Mouse (Mus musculus): ENCODE data around the gene Sin3b.
"Not testable (repeated sequence)": the region's sequence is repeated elsewhere in the genome, so short reads cannot be mapped to it uniquely, and the experiment has no call there.

The Sin3b gene

DNA sequence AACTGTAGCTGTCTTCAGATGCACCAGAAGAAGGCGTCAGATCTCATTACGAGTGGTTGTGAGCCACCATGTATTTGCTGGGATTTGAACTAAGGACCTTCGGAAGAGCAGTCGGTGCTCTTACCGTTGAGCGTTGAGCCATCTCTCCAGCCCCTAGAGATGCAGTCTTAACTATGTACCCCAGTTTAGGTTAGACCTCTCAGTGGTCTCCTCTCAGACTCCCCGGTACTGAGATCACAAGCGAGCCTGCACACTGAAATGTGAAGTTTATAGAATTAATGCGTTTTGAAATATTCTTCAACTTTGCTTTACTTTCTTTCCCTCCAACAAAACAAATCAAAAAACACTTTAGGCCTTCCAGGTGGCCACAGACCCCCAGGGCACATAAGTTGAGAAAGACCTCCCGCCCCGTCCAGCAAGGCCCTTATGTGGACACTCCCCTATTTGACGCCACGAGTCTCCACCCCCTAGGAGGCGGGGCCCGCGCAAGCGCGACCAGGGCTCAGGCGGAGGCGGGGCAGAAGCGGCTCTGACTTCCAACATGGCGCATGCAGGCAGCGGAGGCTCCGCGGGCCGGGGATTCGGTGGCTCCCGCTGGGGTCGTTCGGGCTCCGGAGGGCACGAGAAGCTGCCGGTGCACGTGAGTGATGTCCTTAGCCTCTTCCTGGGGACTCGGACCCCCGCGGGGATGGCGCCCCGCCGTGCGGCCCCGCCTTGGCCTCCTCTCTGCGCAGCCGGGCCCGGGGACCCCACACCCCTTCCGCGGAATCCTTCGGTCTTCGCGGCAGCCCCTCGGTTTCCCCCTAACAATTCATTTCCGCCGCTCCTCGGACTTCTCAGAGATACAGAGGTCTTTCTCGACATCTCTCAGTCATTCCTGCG lies at the start of gene Sin3b:
Sin3b (plus strand) TSS at position 517 of the 882 bp plus-strand sequence.
- DNase-seq, result peak; percentile 90

DNA sequence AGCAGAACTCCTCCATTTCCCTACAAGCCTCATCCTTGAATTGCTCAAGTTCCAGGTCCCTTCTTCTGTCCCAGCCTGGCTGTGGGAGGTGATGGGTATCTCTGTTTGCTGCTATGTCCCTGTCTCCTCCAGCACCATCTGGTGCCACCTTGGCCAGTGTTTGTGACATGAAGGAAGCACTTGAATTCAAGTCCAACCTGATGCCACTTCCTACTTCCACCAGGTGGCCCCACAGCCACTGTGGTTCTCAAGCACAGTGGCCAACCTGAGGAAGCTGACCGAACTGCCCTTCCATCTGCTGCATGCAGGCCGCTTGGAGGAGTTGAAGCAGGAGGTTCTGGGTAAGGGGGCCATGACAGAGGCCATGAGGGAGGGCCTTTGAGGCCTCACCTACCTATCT lies 48.9 kb upstream of the Sin3b start:
- DNase-seq, result no peak

DNA sequence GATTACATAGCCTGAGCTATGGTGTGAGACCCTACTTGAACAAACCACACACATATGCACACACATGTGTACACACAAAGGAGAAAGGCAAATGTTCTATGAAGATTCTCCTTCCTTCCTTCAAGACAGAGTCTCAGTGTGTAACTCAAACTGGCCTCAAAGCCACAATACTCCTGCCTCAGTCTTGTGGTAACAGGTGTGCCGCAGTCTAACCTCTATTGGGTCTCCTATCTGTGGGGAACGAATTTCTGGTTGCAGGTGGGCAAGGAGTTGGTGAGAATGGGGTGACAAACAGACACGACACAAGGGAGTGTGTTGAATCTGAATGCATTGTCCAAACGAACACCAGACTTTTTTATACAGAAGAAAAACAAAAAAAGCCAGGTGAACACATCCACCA lies 46.6 kb upstream of the Sin3b start:
- peak; percentile 19 to 66 for DNase-seq

DNA sequence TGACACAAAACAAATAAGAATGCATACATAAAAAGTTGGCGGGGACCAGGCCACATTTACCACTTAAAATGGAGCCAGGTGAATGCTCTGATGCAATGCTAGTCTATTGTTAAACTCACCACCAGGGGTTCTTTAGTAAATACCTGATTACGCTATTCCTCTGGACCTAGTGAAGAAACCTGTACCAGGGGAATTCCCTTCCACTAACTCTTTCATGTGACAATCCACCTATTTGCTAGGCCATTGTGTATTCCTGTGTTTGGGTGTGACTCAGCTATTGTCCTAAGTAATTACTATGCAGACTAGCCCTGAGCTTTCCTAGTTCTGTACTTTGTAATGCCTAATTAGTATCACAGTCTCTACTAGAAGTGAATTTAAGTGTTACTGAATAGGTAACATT lies 46.2 kb upstream of the Sin3b start:
- not testable (repeated sequence) for DNase-seq

DNA sequence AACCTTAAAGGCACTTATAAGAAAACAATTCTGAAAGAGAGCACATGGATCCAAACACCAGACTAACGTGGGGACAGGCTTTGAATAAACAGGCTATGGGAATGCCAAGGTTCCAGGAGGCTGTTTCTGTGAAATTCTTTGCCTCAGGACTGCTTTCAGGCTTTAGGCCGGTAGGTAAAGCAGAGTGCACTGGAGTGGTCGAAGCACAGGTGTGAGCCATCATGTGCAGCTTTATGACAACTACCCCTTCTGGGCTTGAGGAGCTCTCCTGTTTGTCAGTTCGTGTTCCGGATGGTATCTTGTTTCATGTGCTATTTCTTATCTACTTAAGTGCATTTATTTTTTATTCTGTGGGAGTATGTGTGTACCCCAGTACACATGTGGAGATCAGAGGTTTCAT lies 45.8 kb upstream of the Sin3b start:
- DNase-seq, result no peak

DNA sequence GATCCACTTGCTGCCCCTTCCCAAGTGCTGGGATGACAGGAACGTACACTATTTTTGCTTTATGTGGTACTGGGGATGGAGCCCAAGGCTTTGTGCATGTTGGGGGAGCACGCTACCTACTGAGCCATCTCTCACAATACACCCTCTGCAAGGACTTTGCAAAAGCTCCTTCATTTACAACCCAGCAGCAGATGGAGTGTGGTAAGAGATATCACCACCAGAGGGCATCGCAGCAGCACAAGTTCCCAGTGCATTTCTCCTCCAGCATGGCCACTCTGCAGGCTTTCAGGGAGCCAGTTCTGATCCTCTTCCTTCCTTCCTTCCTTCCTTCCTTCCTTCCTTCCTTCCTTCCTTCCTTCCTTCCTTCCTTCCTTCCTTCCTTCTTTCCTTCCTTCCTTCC lies 43.0 kb upstream of the Sin3b start:
- peak; percentile 27 to 41 for DNase-seq

DNA sequence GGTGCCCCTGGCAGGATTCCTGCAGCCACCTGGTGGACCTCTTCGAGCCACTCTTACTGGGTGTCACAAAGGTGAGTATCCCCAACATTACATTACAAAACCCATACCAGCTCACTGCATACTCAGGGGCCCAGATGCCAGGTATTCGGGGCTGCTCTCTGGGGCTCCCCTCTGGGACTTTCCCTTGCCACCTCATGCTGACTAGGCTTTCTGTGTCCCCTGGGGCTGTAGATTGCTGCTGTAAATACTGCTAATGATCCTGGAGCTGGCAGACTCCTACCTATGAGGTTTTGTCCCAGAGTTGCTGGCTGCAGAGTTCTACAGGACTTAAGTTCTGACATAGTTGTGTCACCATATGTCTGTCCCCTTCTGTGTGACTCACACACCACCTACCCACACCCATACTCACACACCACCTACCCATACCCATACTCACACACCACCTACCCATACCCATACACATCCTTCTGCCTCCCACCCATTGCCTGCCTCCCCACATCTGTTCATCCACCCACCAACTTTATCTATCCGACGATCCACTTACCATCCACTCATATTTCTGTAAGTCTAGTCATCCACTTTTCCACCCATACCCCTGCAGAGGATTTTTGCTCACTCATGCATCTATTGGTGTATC lies 40.9 kb upstream of the Sin3b start:
- no peak for DNase-seq

DNA sequence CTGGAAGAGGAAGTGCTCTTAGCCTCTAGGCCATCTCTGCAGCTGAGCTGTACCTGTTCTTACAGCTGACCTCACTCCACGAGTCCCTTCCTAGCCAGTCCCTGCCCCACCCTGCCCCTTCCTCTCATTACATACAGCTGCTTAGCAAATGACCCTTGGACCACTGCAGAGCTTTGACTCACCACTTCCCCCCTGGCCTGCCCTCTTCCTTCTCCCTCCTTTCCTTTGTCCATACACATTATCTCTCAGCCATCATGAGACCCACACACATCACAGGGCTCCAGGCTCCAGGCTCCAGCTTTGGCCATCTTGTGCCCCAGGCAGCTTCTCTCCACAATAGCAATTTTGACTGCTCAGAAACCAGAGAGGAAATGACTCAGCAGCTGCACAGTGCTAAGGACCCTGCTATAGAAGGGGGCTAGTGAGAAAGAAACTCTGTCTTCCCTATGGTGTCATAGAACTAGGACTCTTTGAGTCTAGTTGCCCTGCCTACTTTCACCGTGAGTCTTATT lies 40.0 kb upstream of the Sin3b start:
- no peak for DNase-seq

DNA sequence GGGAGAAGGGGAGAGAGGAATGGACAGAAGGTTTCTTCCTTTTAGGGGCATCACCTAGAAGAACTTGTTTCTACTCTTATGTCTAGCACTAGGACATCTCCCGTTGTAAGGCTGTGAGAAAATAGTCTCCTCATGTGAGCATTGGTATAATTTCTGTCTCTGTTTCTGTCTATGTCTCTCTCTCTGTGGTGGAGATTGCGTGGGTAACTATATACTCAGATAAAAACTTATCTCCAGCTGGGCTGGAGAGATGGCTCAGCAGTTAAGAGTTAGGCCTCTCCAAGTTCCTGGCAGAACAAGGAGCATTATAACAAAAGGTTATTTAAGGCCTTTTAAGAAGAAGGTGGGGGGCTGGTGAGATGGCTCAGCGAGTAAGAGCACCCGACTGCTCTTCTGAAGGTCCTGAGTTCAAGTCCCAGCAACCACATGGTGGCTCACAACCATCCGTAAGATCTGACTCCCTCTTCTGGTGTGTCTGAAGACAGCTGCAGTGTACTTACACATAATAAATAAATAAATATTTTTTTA lies 39.4 kb upstream of the Sin3b start:
- DNase-seq, result not testable (repeated sequence)

DNA sequence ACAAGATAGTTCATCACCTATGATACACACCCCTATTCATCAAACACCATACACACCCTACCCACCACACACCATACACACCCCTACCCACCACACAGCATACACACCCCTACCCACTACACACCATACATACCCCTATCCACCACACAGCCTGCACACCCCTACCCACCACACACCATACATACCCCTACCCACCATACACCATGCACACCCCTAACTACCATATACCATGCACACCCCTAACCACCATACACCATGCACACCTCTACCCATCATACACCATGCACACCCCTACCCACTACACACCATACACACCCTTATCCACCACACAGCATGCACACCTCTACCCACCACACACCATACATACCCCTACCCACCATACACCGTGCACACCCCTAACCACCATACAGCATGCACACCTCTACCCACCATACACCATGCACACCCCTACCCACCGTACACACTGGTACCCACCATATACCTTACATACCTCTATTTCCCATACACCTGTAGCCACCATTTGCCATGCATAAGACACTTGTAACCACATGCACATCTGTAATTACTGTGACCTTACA lies 24.6 kb upstream of the Sin3b start:
- DNase-seq, result no peak

DNA sequence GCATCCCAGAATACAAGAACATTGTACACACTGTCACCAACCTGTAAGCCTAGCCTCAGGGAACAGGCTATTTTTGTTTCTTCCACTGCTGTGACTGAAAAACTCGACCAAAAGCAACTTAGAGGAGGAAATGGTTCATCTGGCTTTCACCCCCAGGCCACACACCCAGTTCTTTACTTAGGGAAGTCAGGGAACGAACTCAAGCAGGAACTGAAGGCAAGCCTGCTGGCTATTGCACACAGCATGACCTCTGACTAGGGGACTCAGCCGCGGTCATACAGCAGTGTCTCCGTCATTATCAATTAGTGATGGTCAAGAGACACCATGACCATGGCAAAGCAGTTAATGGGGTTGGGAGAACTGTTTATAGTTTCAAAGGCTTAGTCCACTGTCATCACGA lies 10.5 kb upstream of the Sin3b start:
- no peak for DNase-seq

DNA sequence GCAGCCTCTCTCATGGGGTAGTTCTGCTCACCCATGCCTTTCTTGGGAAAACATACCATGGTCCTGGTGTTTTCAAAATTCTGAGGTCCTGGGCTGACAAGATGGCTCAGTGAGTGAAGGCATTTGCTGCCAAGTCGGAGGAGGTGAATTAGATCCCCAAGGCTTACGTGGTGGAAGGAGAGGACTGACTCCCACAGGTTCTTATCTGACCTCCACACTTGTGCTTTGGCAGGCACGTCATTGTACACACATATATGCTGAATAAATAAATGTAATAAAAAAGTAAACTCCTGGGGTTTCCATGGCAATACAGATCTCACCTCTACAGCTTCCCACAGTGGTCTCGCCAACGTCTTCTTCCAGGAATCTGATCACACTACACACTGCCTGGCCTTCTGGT lies 6.5 kb upstream of the Sin3b start:
- DNase-seq, result no peak

DNA sequence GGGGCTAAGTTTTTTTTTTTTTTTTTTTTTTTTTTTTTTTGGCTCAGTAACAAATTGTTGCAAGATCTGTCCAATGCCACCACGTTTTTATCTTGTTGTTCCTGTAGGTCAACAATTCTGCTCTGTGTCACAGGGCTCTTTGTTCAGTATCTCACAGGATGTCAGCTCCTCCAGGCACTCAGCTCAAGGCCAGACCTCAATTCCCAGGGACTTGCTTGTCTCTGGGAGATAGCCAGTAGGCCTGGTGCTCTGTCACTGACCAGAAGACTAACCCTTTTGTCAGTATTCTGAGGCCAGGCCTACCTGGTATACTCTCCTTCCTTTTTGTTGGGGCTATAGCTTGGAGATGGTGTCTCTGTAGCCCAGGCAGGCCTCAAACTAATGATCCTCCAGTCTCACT lies 2.5 kb upstream of the Sin3b start:
- DNase-seq, result no peak

DNA sequence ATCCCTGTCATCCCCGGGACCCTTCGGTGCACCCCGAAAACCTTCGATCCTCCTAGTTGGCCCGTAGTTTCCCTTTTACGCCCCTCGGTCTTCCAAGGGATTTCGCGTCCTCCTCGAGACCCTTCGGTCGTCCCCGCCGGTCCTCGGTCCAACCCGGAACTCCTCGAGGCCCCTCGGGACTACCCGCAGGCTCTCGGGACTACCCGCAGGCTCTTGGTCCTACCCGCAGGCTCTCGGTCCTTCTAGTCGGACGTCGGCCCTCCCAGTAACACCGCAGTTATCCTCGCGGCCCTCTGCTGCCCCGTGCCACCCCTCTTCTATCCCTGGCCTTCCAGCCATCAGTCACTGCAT lies 541 bp downstream of the Sin3b start:
- DNase-seq, result peak in 1 of 2 experiments; percentile 15

DNA sequence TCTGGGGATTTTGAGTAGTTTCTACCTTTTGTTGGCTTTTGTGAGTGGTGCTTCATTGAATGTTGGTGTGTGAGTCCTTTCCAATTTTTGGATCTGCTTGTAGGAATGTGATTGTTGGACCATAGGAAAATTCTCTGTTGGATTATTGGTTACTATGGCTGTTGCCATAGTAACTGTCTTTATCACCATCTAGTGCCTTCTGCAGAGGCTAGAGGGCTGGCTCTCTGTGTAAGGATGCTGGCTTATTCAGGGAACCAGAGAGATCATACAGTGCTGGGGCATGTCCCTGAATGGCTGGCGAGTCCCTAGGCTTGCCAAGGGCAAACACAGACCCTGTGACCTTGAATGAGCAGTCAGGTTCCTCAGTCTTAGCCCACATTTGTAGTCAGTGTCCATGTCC lies 5.6 kb downstream of the Sin3b start:
- DNase-seq, result no peak

DNA sequence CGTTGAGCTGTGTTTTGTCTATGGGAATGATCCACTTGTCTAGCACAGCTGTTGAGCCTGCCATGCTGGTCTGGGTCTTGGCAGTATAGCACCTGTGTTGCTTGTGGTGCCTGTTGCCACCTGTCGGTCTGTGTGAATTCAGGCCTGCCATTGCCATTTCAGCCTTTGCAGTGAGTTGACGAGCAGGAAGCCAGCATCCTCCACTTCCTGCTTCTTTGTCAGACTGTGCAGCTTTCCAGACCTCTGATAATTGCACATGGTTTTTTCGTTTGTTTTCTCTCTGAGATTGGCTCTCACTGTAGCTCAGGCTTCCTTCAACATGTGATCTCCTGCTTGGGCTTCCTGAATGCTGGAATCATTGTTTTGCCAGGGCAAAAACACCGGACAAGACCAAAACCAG lies 11.9 kb downstream of the Sin3b start:
- DNase-seq, result peak; percentile 56 to 66

DNA sequence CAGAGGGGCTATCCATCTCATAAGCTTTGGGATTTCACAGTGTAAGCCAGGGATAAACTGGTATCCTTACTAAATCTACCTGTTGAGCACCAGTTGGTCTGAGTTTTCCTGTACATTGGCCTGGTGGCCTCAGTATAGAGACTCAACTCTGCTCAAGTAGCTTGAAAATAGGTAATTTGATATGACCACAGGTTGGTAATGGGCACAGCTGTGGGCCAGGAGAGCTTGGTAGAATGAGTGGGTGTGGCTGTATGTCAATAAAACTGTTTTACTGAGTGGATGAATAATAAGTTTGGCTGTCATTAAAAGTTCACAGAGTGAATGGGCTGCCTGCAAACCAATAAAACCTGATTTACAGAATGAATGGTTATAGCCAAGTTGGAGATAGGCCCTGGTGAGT lies 13.8 kb downstream of the Sin3b start:
- DNase-seq, result no peak

DNA sequence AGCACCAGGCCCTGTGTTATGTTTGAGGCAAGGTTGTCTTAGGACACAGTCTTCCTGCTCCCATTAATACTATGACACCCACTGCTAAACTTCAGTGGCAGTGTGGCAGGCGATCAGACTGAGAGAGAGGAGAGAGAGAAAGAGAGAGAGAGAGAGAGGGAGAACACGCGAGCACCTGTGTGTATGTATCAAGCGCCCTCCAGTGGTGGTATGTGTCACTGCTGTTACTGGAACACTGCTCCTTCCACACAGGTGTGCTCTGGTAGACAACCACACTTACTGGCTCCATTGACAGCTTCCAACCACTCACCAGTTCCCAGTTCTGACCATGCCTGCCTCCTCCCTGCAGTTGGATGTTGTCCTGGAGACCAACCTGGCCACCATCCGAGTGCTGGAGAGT lies 23.0 kb downstream of the Sin3b start:
- peak in 1 of 2 experiments; percentile 28 for DNase-seq

DNA sequence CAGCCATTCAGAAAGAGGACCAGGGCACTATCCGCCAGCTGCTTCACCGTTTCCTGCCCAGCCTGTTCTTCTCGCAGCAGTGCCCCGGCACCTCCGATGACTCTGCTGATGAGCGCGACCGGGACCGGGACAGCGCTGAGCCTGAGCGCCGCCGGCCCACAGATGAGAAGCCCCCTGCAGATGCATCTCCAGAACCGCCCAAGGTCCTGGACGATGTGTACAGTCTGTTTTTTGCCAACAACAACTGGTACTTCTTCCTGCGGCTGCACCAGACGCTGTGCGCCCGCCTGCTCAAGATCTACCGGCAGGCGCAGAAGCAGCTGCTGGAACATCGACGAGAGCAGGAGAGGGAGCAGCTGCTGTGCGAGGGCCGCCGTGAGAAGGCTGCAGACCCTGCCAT lies 26.8 kb downstream of the Sin3b start:
- no peak for DNase-seq

DNA sequence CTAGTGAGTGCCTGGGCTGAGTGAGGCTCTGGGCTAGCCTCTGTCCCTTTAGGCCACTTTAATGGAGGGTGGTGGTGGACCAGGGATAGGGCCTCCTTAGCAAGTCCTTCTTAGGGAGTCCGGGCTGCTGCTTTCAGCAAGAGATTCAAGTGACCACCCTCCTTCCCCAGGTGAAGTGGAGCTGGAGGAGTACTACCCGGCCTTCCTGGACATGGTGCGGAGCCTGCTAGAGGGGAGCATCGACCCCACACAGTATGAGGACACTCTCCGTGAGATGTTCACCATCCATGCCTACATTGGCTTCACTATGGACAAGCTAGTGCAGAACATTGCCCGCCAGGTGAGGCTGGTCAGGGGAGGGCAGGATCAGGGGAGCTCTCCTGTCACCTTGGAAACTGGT lies 27.2 kb downstream of the Sin3b start:
- peak in 1 of 2 experiments; percentile 2 for DNase-seq

DNA sequence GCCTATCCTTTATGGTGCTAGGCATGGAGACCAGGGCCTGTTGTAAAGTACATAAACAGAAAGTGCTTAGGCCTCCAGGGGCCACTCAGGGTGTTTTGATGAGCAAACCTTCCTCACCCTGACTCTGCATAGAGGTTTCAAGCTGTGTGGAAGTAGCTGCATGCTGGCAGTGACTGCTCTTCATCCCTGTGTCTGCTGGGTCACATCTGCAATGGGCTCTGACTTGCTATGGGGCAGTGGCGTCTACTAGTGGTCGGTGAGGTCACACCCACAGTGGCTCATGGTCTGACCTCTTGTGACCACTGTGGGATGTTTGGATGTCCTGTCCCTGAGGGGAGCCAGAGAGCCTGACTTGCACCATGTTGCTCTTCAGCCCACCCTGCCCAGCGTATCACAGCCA lies 28.0 kb downstream of the Sin3b start:
- DNase-seq, result peak in 1 of 2 experiments; percentile 2

DNA sequence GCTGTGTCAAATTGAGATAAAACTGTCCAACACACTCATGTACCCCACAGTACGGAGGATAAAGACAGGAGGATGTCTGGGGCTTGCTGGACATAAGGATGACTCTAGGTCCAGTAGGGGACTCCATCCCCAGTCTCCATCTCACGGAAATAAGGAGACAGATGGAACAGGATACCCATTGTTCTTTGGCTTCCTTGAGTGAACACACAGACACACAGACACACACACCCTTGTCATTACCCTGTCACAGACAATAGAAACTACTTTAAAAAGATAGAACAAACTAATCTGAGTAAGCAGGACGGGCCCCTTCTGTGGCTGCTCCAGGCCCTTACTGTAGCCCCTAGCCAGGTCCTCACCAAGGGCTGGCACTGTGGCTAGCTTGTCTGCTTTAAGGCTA lies 29.2 kb downstream of the Sin3b start:
- no peak for DNase-seq

DNA sequence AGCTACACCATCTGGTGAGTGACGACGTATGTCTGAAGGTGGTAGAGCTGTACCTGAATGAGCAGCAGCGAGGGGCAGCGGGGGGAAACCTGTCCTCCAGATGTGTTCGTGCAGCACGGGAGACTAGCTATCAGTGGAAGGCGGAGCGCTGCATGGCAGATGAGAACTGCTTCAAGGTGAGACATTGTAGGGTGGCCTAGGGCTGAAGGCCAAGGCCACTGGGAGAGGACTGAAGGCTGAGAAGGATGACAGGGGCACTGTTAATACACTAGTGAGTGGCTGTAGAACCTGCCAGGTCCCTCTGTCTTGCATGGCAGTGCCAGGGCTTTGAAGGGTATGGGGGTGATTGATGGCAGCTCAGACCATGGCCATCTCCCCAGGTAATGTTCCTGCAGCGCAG lies 30.1 kb downstream of the Sin3b start:
- DNase-seq, result peak in 1 of 2 experiments; percentile 1

DNA sequence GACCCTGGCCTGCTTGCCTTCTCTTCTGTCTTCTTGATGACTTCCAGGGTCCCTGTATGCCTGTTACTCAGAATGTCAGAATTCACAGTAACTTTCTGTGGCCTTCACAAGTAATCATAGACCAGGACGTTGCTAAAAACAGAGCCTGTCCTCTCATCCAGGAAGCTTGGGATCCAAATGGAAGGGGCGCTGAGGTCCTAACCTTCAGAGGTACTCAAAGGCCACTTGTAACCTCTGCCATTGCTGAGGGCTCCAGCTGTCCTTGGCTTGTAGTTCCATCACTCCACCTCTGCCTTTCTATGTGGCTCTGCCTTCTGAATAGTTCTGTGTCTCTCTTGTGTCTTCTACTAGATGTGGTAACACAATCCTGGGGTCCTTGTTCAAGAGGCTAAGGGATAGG lies 30.7 kb downstream of the Sin3b start:
- DNase-seq, result no peak
